Mouse (Mus musculus): ENCODE data around the gene Vps25. TPM values are rescaled to one million over a fixed set of nuclear protein-coding genes. Genes with fewer than 3 reads are reported as not detected.

Vps25 gene
- polyA plus RNA-seq, 1 experiment from 2014 or later: 135 TPM

DNA sequence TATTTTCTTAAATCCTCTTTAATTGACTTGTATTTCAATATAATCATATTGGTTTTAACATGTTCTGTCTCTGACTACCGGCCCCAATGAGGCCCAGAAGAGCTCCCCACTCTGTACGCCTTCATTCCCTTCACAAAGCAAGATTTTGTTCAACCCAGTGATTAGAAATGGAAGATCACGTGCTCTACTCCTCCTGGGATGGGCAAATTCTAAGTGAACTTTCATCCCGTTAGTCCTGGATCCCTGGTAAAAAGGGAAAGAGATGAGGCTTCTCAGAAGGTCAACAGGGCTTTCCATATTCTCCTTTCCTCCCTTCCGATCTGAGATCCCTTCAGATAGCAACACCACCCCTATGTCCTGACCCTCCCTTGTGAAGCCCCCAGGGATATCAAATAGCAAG lies 23.0 kb upstream of the Vps25 start:
- WGBS: 14% methylated on average over 5 of the region's 5 CpGs
- H3K4me1 ChIP-seq (replicated peaks): peaks cover 44% of the 10 kb centered on the region
- peaks cover 9% of the 10 kb centered on the region; the same call in 1 of the 2 replicates for H3K27me3 ChIP-seq (ENCODE audit: insufficient read depth, poor library complexity, severe bottlenecking)
- peak overlapping the region; percentile 9 for H3K4me3 ChIP-seq
- no peaks in the 10 kb centered on the region for H3K9me3 ChIP-seq
- H3K27ac ChIP-seq: peak overlapping the region; percentile 86
- DNase-seq (ENCODE audit: low spot score): no peak
- no peaks in the 10 kb centered on the region for H3K36me3 ChIP-seq

GRCm38 (mm10) chr11:101230991-101231871 lies 22.3 kb upstream of the Vps25 start:
- Histone ChIP-seq H3K27me3 (ENCODE audit: insufficient read depth, poor library complexity, severe bottlenecking) (peaks cover 9% of the 10 kb centered on the region; the same call in 1 of the 2 replicates), H3K4me3 (peak overlapping the region; percentile 9), H3K4me1 (replicated peaks) (peaks cover 37% of the 10 kb centered on the region), H3K27ac (peak overlapping the region; percentile 86), H3K36me3 (no peaks in the 10 kb centered on the region), H3K9me3 (no peaks in the 10 kb centered on the region)
- WGBS: 10% methylated on average over 18 of the region's 18 CpGs
- DNase-seq (ENCODE audit: low spot score): peak; percentile 51

DNA sequence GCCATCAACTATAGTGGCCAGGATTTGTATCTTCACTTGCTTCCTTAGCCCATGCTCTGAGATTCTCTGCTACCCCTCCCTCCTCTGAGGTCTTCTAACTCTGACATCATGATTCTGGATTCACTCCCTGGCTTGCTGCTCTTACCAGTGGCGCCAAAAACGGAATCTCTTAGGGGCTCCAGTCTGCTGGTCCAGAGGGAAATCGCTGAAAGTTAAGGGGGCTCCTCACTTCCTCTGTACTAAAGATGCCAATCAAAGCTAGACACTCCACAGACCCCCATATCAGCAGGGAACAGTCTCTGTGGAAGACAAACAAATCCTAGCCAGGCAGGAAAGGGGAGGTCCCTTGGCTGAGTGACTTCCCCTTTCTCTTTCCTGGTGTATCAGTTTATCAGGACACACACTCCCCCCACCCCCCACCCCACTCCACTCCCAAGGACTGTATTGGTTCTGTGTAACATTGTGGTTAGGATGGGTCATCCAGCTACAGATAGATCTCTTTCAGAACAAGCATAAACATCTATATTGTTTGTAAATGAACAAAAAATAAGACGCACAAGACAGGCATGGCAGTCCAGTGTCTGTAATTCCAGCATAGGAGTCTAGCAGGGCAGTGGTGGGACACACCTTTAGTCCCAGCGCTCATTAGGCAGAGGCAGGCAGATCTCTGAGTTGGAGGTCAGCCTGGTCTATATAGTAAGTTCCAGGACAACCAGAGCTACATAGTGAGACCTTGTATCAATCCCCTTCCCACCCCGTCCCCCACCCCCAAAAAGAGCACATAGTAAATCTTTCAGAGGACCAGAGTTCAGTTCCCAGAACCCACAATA lies 21.3 kb upstream of the Vps25 start:
- Histone ChIP-seq H3K9me3 (no peaks in the 10 kb centered on the region), H3K27ac (peak overlapping the region; percentile 86), H3K27me3 (ENCODE audit: insufficient read depth, poor library complexity, severe bottlenecking) (peaks cover 9% of the 10 kb centered on the region; the same call in 1 of the 2 replicates), H3K4me3 (peak overlapping the region; percentile 9; the same call in 1 of the 2 replicates), H3K36me3 (no peaks in the 10 kb centered on the region), H3K4me1 (replicated peaks) (peaks cover 34% of the 10 kb centered on the region)
- 63% methylated on average over 6 of the region's 6 CpGs for WGBS
- DNase-seq (ENCODE audit: low spot score): no peak

DNA sequence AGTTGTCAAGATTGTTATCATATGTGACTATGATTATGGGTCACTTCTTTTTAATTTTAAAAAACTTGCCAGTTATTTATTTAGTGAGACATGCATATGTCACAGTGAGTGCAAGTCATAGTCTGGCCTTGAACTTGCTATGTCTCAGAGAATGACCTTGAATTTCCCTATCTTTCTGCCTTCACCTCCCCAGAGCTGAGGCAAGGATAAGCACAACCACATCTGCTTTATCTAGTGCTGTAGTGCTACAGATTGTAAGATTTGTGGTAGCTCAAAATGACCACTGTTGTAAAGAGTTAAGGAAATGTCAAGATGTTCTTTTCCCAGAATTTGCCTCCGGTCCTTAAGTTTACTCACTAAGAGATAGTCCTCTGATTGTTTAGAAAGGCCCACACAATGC lies 20.3 kb upstream of the Vps25 start:
- 94% methylated on average over 1 of the region's 1 CpGs for WGBS
- no peaks in the 10 kb centered on the region for H3K36me3 ChIP-seq

GRCm38 (mm10) chr11:101234124-101234523 lies 19.4 kb upstream of the Vps25 start:
- DNase-seq (ENCODE audit: low spot score): no peak
- H3K27me3 ChIP-seq (ENCODE audit: insufficient read depth, poor library complexity, severe bottlenecking): 0 out of 2 replicates have a peak, but pooled peaks cover 3% of the 10 kb centered on the region
- H3K36me3 ChIP-seq: no peaks in the 10 kb centered on the region
- H3K27ac ChIP-seq: no peak overlapping the region
- peaks cover 39% of the 10 kb centered on the region for H3K4me1 ChIP-seq (replicated peaks)
- H3K4me3 ChIP-seq: no peak overlapping the region
- H3K9me3 ChIP-seq: no peaks in the 10 kb centered on the region

More for the DNA sequence above, 20.3 kb upstream of the Vps25 start:
- Histone ChIP-seq H3K9me3 (no peaks in the 10 kb centered on the region), H3K4me3 (no peak overlapping the region), H3K27ac (no peak overlapping the region), H3K27me3 (ENCODE audit: insufficient read depth, poor library complexity, severe bottlenecking) (peaks cover 3% of the 10 kb centered on the region; the same call in 1 of the 2 replicates), H3K4me1 (replicated peaks) (peaks cover 38% of the 10 kb centered on the region)
- no peak for DNase-seq (ENCODE audit: low spot score)

- H3K27ac ChIP-seq: no peak overlapping the region
- no peaks in the 10 kb centered on the region for H3K9me3 ChIP-seq
- H3K27me3 ChIP-seq (ENCODE audit: insufficient read depth, poor library complexity, severe bottlenecking): no peaks in the 10 kb centered on the region
- DNase-seq (ENCODE audit: low spot score): no peak
- no peak overlapping the region for H3K4me3 ChIP-seq
- H3K36me3 ChIP-seq: no peaks in the 10 kb centered on the region
- H3K4me1 ChIP-seq (replicated peaks): peaks cover 26% of the 10 kb centered on the region
These were observed 18.1 kb upstream of the Vps25 start for GRCm38 (mm10) chr11:101235429-101235828.

DNA sequence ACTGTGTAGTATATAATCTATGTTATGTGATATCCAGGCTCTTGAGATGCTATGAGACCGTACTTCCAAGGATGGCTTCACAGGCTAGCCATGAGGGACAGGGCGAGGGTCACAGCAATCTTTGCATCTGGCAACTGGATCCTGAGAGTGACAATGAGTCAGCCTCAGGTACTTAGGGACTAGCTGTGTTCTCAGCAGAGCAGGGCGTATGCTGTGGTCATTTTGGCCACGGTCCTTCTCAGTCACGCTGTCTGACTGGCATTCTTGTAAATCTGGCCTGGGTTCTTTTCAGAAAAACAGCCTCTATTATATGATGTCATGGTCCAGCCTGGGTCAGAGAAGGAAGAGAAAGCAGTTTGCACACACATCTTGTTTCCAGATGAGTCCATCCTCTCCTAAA lies 16.7 kb upstream of the Vps25 start:
- H3K4me3 ChIP-seq: no peak overlapping the region
- WGBS: 93% methylated on average over 5 of the region's 5 CpGs

GRCm38 (mm10) chr11:101238071-101238647 lies 15.3 kb upstream of the Vps25 start:
- 56% methylated on average over 5 of the region's 5 CpGs for WGBS
- DNase-seq (ENCODE audit: low spot score): no peak

More for the DNA sequence above, 16.7 kb upstream of the Vps25 start:
- H3K4me1 ChIP-seq (replicated peaks): peaks cover 12% of the 10 kb centered on the region
- H3K9me3 ChIP-seq: no peaks in the 10 kb centered on the region
- DNase-seq (ENCODE audit: low spot score): no peak
- no peaks in the 10 kb centered on the region for H3K27me3 ChIP-seq (ENCODE audit: insufficient read depth, poor library complexity, severe bottlenecking)
- H3K36me3 ChIP-seq: no peaks in the 10 kb centered on the region
- no peak overlapping the region for H3K27ac ChIP-seq

GRCm38 (mm10) chr11:101245071-101245470 lies 8.4 kb upstream of the Vps25 start:
- Histone ChIP-seq H3K27ac (no peak overlapping the region), H3K9me3 (no peaks in the 10 kb centered on the region), H3K4me1 (replicated peaks) (peaks cover 26% of the 10 kb centered on the region), H3K27me3 (ENCODE audit: insufficient read depth, poor library complexity, severe bottlenecking) (peaks cover 49% of the 10 kb centered on the region), H3K4me3 (peak overlapping the region; percentile 70; the same call in 1 of the 2 replicates), H3K36me3 (no peaks in the 10 kb centered on the region)
- peak; percentile 59 for DNase-seq (ENCODE audit: low spot score)
- WGBS: 32% methylated on average over 4 of the region's 4 CpGs

More at GRCm38 (mm10) chr11:101238071-101238647, 15.3 kb upstream of the Vps25 start:
- Histone ChIP-seq H3K9me3 (no peaks in the 10 kb centered on the region), H3K36me3 (no peaks in the 10 kb centered on the region), H3K4me3 (no peak overlapping the region), H3K4me1 (replicated peaks) (peaks cover 5% of the 10 kb centered on the region; the same call in 1 of the 2 replicates), H3K27me3 (ENCODE audit: insufficient read depth, poor library complexity, severe bottlenecking) (no peaks in the 10 kb centered on the region), H3K27ac (peak overlapping the region; percentile 14; the same call in 1 of the 2 replicates)

DNA sequence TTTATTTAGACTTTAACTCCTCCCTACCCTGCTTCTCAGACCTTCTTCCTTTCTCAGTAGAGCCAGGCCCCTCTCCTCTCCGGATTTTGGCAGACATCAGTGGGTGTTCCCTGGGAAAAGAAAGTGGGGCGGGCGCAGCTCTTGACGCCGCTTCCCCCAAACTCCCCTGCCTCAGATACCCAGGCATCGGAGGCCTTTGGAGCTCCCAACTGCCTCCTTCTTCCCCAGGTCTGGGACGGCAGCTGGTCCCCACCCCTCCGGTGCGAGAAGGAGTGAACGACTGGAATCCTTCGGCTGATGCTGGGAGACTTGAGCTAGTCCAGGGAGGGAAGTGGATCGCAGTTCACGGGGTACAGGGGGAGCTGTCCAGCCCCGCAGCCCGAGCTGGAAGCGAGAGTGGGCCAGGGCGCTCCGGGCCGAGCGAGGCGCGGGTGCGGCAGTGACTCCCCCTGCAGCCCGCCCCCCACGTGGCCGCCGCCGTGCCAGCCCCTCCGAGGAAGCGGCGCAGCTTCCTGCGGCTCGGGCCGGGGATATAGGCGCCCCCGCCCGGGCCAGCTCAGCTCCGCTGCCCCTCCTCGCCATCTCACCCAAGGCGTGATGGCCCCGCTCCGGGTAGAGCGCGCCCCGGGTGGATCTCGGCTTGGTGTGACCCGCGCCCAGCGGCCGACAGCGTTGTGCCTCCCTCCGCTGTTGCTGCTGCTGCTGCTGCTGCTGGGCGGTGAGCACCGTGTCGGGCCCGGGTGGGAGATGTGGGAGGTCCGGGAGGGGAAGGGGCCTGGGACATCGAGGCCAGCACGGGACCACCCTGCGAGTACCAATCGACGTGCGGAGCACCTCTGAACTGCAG lies 7.4 kb upstream of the Vps25 start, which contains the start of gene Ramp2:
Ramp2 (plus strand) TSS at position 174 of the 847 bp plus-strand sequence.
- H3K9me3 ChIP-seq: no peaks in the 10 kb centered on the region
- H3K4me1 ChIP-seq (replicated peaks): peaks cover 26% of the 10 kb centered on the region
- peaks cover 49% of the 10 kb centered on the region for H3K27me3 ChIP-seq (ENCODE audit: insufficient read depth, poor library complexity, severe bottlenecking)
- WGBS: under 1% methylated on average over 63 of the region's 63 CpGs
- peak within 1 kb of the TSS; percentile 88 for H3K27ac ChIP-seq
- peak; percentile 67 for DNase-seq (ENCODE audit: low spot score)
- H3K4me3 ChIP-seq: peak within 1 kb of the TSS; percentile 70
- no peaks in the 10 kb centered on the region for H3K36me3 ChIP-seq

DNA sequence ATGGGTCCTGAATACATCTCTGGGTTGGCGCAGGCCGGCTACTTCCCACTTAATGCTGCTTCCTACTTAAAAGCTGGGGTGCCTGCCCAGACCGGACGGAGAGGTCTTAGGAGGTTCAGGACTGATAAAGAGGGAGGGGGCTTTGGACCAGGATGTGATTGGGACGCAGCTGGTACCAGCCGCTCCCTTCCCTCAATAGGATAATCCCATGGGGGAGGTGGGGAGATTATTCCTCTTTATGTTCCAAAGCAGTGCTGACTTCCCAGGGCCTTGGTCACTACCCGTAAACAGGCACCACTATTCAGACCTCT lies 6.8 kb upstream of the Vps25 start:
- H3K36me3 ChIP-seq: no peaks in the 10 kb centered on the region
- peaks cover 26% of the 10 kb centered on the region for H3K4me1 ChIP-seq (replicated peaks)
- H3K9me3 ChIP-seq: no peaks in the 10 kb centered on the region
- H3K4me3 ChIP-seq: peak overlapping the region; percentile 70
- peak overlapping the region; percentile 88 for H3K27ac ChIP-seq
- WGBS: 7% methylated on average over 7 of the region's 7 CpGs
- H3K27me3 ChIP-seq (ENCODE audit: insufficient read depth, poor library complexity, severe bottlenecking): peaks cover 49% of the 10 kb centered on the region
- no peak for DNase-seq (ENCODE audit: low spot score)

Measured in hindbrain, embryonic 10.5 days (tissue).